9 mouse cellular contexts compared by ENCODE assay signal in genomic region chr6:117905260-117905930, GRCm38 (mm10). TPM values are rescaled to one million over a fixed set of nuclear protein-coding genes. Genes with fewer than 3 reads are reported as not detected.
A peak's percentile ranks its signal among the peaks of the same experiment; 100 is the strongest.
DNase-seq lines count a peak whose midpoint lies in the region; ATAC-seq and TF ChIP-seq lines count a peak whose summit lies in the region.
"Had no signal": no experiment of that assay in that cellular context is flagged by ENCODE, and none has a peak within 500 bp of the region (broad histone marks: within the 10 kb centered on the region; RNA-seq: fewer than 3 reads in every experiment).

No protein-coding gene starts in this region.

- peak overlapping the region; percentile 96 for H3K27ac ChIP-seq in gastrocnemius, adult 2 months
- peak overlapping the region; percentile 74 for H3K27ac ChIP-seq in ES-Bruce4 (ENCODE audit: insufficient read depth, low read length)
- H3K27ac ChIP-seq in heart, embryonic 14.5 days (replicated peaks in 1 of 2; ENCODE audit: control insufficient read depth in 1 of 2, insufficient read depth in 1 of 2, low read depth in 2 of 2, low read length in 2 of 2), result peak overlapping the region; percentile 91 to 94
- peak overlapping the region; percentile 84 for H3K27ac ChIP-seq in liver, embryonic 14.5 days

- no peaks in the 10 kb centered on the region for H3K9me3 ChIP-seq in ES-Bruce4 (replicated peaks; ENCODE audit: control insufficient read depth, insufficient read depth, low read length, poor library complexity, severe bottlenecking)
- H3K9me3 ChIP-seq in heart, embryonic 14.5 days (ENCODE audit: control insufficient read depth, low read length), result no peaks in the 10 kb centered on the region
- no peaks in the 10 kb centered on the region for H3K9me3 ChIP-seq in liver, embryonic 14.5 days (ENCODE audit: control insufficient read depth, low read length)

- H3K9ac ChIP-seq in ES-Bruce4 (ENCODE audit: low read depth, poor library complexity, severe bottlenecking), result peak overlapping the region; percentile 91
- H3K9ac ChIP-seq in heart, embryonic 14.5 days (ENCODE audit: low read length), result peak overlapping the region; percentile 85
- peak overlapping the region; percentile 79 for H3K9ac ChIP-seq in liver, embryonic 14.5 days (replicated peaks)

- H3K36me3 ChIP-seq in ES-Bruce4 (ENCODE audit: control insufficient read depth, insufficient read depth, low read length, poor library complexity, severe bottlenecking), result peaks cover 7% of the 10 kb centered on the region; the same call in 1 of the 2 replicates
- no peaks in the 10 kb centered on the region for H3K36me3 ChIP-seq in heart, embryonic 14.5 days (ENCODE audit: control insufficient read depth, insufficient read depth, low read length)
- H3K36me3 ChIP-seq in liver, embryonic 14.5 days (replicated peaks; ENCODE audit: control insufficient read depth, insufficient read depth, low read depth), result no peaks in the 10 kb centered on the region

- no peak for TF ChIP-seq EP300 in ES-Bruce4 (IDR thresholded peaks at IDR 0.05; ENCODE audit: insufficient read depth, low read depth, low read length)
- TF ChIP-seq EP300 in liver, embryonic 14.5 days (IDR thresholded peaks at IDR 0.05; ENCODE audit: low read depth), result no peak

- WGBS in heart, embryonic 14.5 days, result 17% methylated on average over 4 of the region's 4 CpGs
- WGBS in liver, embryonic 14.5 days (ENCODE audit: insufficient replicate concordance), result 9% methylated on average over 4 of the region's 4 CpGs

- H3K27me3 ChIP-seq in ES-Bruce4 (ENCODE audit: control insufficient read depth, insufficient read depth, low read length, poor library complexity, severe bottlenecking), result no peaks in the 10 kb centered on the region
- no peaks in the 10 kb centered on the region for H3K27me3 ChIP-seq in heart, embryonic 14.5 days (ENCODE audit: control insufficient read depth, insufficient read depth, low read length)
- no peaks in the 10 kb centered on the region for H3K27me3 ChIP-seq in liver, embryonic 14.5 days (ENCODE audit: control insufficient read depth, insufficient read depth, low read length)
- H3K27me3 ChIP-seq: Patski had no signal

- peak overlapping the region; percentile 71 for H3K4me2 ChIP-seq in heart, embryonic 14.5 days (ENCODE audit: low read length)
- peak overlapping the region; percentile 87 for H3K4me2 ChIP-seq in liver, embryonic 14.5 days (ENCODE audit: low read depth)

- no peak for TF ChIP-seq CTCF in gastrocnemius, adult 2 months (IDR thresholded peaks at IDR 0.05)
- no peak for TF ChIP-seq CTCF in ES-Bruce4 (IDR thresholded peaks at IDR 0.05; ENCODE audit: low read depth, low read length)
- no peak for TF ChIP-seq CTCF in liver, embryonic 14.5 days (IDR thresholded peaks at IDR 0.05; ENCODE audit: low read depth)

- no peak for TF ChIP-seq POLR2A in ES-Bruce4 (IDR thresholded peaks at IDR 0.05; ENCODE audit: insufficient read depth, low read length)

- no peaks in the 10 kb centered on the region for H3K4me1 ChIP-seq in ES-Bruce4 (ENCODE audit: control insufficient read depth, insufficient read depth, low read length)
- H3K4me1 ChIP-seq in heart, embryonic 14.5 days (ENCODE audit: control insufficient read depth in 2 of 2, insufficient read depth in 2 of 2, low read length in 2 of 2), result peaks cover 8 to 24% of the 10 kb centered on the region in 2 experiments
- peaks cover 37 to 38% of the 10 kb centered on the region in 2 experiments for H3K4me1 ChIP-seq in liver, embryonic 14.5 days (replicated peaks; ENCODE audit: control insufficient read depth in 2 of 2, insufficient read depth in 2 of 2, low read length in 1 of 2)

- peak overlapping the region; percentile 86 for H3K4me3 ChIP-seq in gastrocnemius, adult 2 months
- H3K4me3 ChIP-seq in ES-Bruce4 (ENCODE audit: low read depth, low read length), result peak overlapping the region; percentile 22; the same call in 1 of the 2 replicates
- H3K4me3 ChIP-seq in heart, embryonic 14.5 days (ENCODE audit: control insufficient read depth in 1 of 2, insufficient read depth in 1 of 2, low read depth in 1 of 2, low read length in 2 of 2), result peak overlapping the region; percentile 6 to 99; a peak in 2 of 4 replicates
- H3K4me3 ChIP-seq in liver, embryonic 14.5 days (ENCODE audit: insufficient read depth in 1 of 2, low read depth in 2 of 2, low read length in 2 of 2), result peak overlapping the region; percentile 27 to 73

- DNase-seq in gastrocnemius, adult 2 months, result no peak
- no peak for DNase-seq in gastrocnemius, postnatal 25 days
- no peak for DNase-seq in liver, embryonic 14.5 days (ENCODE audit: low read depth in 3 of 3, low spot score in 3 of 3)
- no peak for DNase-seq in ovary, adult 18-20 months (ENCODE audit: low spot score)
- DNase-seq in thymus, postnatal 10 days (ENCODE audit: low spot score in 2 of 2), result no peak
- no peak for DNase-seq in left cerebral cortex, adult 11 months (ENCODE audit: low spot score)

- intact Hi-C loops in gastrocnemius, adult 2 months (cut with DNase I), result no loop called here

- ATAC-seq in heart, embryonic 14.5 days (ENCODE audit: insufficient number of reproducible peaks, insufficient read depth, low FRiP score, low read depth), result no peak
- no peak for ATAC-seq in liver, embryonic 14.5 days (ENCODE audit: insufficient read depth)
- ATAC-seq: Patski had no signal

RNA-seq across cellular contexts. Expression of gene Hnrnpf, which starts 5.3 kb away (rescaled TPM):
- total RNA-seq in gastrocnemius, adult 2 months (2021), result 100 to 1,000 TPM; 104 to 108 TPM
- total RNA-seq in gastrocnemius, postnatal 25 days (2021), result 10 to 100 TPM; 94.4 to 97.4 TPM
- polyA plus RNA-seq in ES-Bruce4 (2011; ENCODE audit: insufficient read depth, insufficient read length, low read depth, missing spikeins), result 1,007 and 1,035 TPM in 2 replicates
- polyA plus RNA-seq in heart, embryonic 14.5 days (2014; fragmentation: Nextera tagmentation; extraction: Ambion mirVana), result 457 and 471 TPM in 2 replicates
- polyA plus RNA-seq in liver, embryonic 14.5 days (2012; rRNA removed), result 222 and 368 TPM in 2 replicates
- 457 and 507 TPM in 2 replicates for polyA plus RNA-seq in liver, embryonic 14.5 days (2014; fragmentation: Nextera tagmentation; extraction: Ambion mirVana)

RNA-seq across cellular contexts. Expression of gene Fxyd4, which starts 32.1 kb away (rescaled TPM):
- total RNA-seq in gastrocnemius, adult 2 months (2021), result not detected
- not detected for total RNA-seq in gastrocnemius, postnatal 25 days (2021)
- not detected in 2 replicates for polyA plus RNA-seq in ES-Bruce4 (2011; ENCODE audit: insufficient read depth, insufficient read length, low read depth, missing spikeins)
- polyA plus RNA-seq in heart, embryonic 14.5 days (2014; fragmentation: Nextera tagmentation; extraction: Ambion mirVana), result 0.73 and 2.5 TPM in 2 replicates
- not detected in 2 replicates for polyA plus RNA-seq in liver, embryonic 14.5 days (2012; rRNA removed)
- not detected in 2 replicates for polyA plus RNA-seq in liver, embryonic 14.5 days (2014; fragmentation: Nextera tagmentation; extraction: Ambion mirVana)

RNA-seq across cellular contexts. Expression of gene Zfp239, which starts 43.5 kb away (rescaled TPM):
- total RNA-seq in gastrocnemius, adult 2 months (2021), result under 1 TPM; 0.59 to 0.75 TPM
- total RNA-seq in gastrocnemius, postnatal 25 days (2021), result under 1 TPM; 0.40 to 0.90 TPM
- 8.8 and 9.4 TPM in 2 replicates for polyA plus RNA-seq in ES-Bruce4 (2011; ENCODE audit: insufficient read depth, insufficient read length, low read depth, missing spikeins)
- polyA plus RNA-seq in heart, embryonic 14.5 days (2014; fragmentation: Nextera tagmentation; extraction: Ambion mirVana), result 0.96 and 1.7 TPM in 2 replicates
- 1.2 and 2.0 TPM in 2 replicates for polyA plus RNA-seq in liver, embryonic 14.5 days (2012; rRNA removed)
- polyA plus RNA-seq in liver, embryonic 14.5 days (2014; fragmentation: Nextera tagmentation; extraction: Ambion mirVana), result 2.9 and 3.5 TPM in 2 replicates

Comparison
In these comparisons a context has a peak if more than half of its experiments do, and no peak if none do; other contexts are left out.
1. H3K4me3 ChIP-seq: peak in every context shown above with its lines; median percentile 86 in gastrocnemius, adult 2 months; 52 in heart, embryonic 14.5 days; 50 in liver, embryonic 14.5 days; 22 in ES-Bruce4.